Mouse (Mus musculus) hindlimb bud, embryonic 11.5 days (tissue): Measurements from ENCODE around the gene Ubash3a.

Source experiments
- DNase-seq: peaks from one replicate; pipeline ENCODE4 v3.0.0-alpha.2; 2012; ENCODE audit warnings: low read depth, low spot score; ENCODE audit errors: extremely low spot score

The Ubash3a gene

GRCm38 (mm10) chr17:31216068-31216955 lies 8.6 kb downstream of the Ubash3a start:
- no peak for DNase-seq

- no peak for DNase-seq
Measured at GRCm38 (mm10) chr17:31222810-31223310, 15.2 kb downstream of the Ubash3a start.

- no peak for DNase-seq
Measured at GRCm38 (mm10) chr17:31223835-31224234, 16.2 kb downstream of the Ubash3a start.

GRCm38 (mm10) chr17:31224591-31224990 lies 16.9 kb downstream of the Ubash3a start:
- DNase-seq, result no peak

- no peak for DNase-seq
Measured at GRCm38 (mm10) chr17:31226368-31226767, 18.7 kb downstream of the Ubash3a start.

- no peak for DNase-seq
Measured at GRCm38 (mm10) chr17:31226931-31227330, 19.3 kb downstream of the Ubash3a start.

- no peak for DNase-seq
Measured at GRCm38 (mm10) chr17:31231780-31232179, 24.1 kb downstream of the Ubash3a start.

- no peak for DNase-seq
Measured at GRCm38 (mm10) chr17:31232251-31233010, 24.8 kb downstream of the Ubash3a start.

- no peak for DNase-seq
Measured at GRCm38 (mm10) chr17:31235915-31236314, 28.2 kb downstream of the Ubash3a start.

- DNase-seq, result no peak
Measured at GRCm38 (mm10) chr17:31238234-31239020, 30.8 kb downstream of the Ubash3a start.

GRCm38 (mm10) chr17:31241156-31241555 lies 33.5 kb downstream of the Ubash3a start:
- DNase-seq, result no peak

GRCm38 (mm10) chr17:31242764-31243163 lies 35.1 kb downstream of the Ubash3a start:
- no peak for DNase-seq

GRCm38 (mm10) chr17:31245321-31245720 lies 37.6 kb downstream of the Ubash3a start:
- no peak for DNase-seq

GRCm38 (mm10) chr17:31247144-31247543 lies 39.5 kb downstream of the Ubash3a start:
- no peak for DNase-seq

GRCm38 (mm10) chr17:31253951-31254350 lies 46.3 kb downstream of the Ubash3a start:
- no peak for DNase-seq

- peak; percentile 35 for DNase-seq
Measured at GRCm38 (mm10) chr17:31254463-31254931, 46.8 kb downstream of the Ubash3a start.

- no peak for DNase-seq
Measured at GRCm38 (mm10) chr17:31257149-31257548, 49.5 kb downstream of the Ubash3a start.

GRCm38 (mm10) chr17:31257898-31258297 lies 50.2 kb downstream of the Ubash3a start:
- DNase-seq, result no peak

GRCm38 (mm10) chr17:31258310-31258865 lies 50.7 kb downstream of the Ubash3a start:
- no peak for DNase-seq

- DNase-seq, result no peak
Measured at GRCm38 (mm10) chr17:31259145-31259544, 51.5 kb downstream of the Ubash3a start.

GRCm38 (mm10) chr17:31259825-31260224 lies 52.2 kb downstream of the Ubash3a start:
- no peak for DNase-seq
